Mouse (Mus musculus) thymus, adult 2 months (tissue): Measurements from ENCODE around the gene Rcan2. TPM values are rescaled to one million over a fixed set of nuclear protein-coding genes. Genes with fewer than 3 reads are reported as not detected.
"Not testable (repeated sequence)": the region's sequence is repeated elsewhere in the genome, so short reads cannot be mapped to it uniquely, and the experiment has no call there.

Experiments used
- DNase-seq: peaks from one replicate; pipeline ENCODE4 v3.0.0; 2021
- H3K27ac ChIP-seq: fragments of 200-500 bp; 2 replicates; pipeline ENCODE4 v1.5.1; 2012; ENCODE audit warnings: low read length, control low read depth; ENCODE audit not compliant: control insufficient read depth, insufficient read depth
- H3K27me3 ChIP-seq: fragments of 200-500 bp; 2 replicates; pipeline ENCODE4 v1.6.1; 2012; ENCODE audit warnings: mild to moderate bottlenecking, low read length, moderate library complexity, mixed read lengths; ENCODE audit not compliant: control insufficient read depth, insufficient read depth
- H3K36me3 ChIP-seq: fragments of 200-500 bp; 2 replicates; pipeline ENCODE4 v1.6.1; 2012; ENCODE audit warnings: mild to moderate bottlenecking, low read length, moderate library complexity; ENCODE audit not compliant: control insufficient read depth, insufficient read depth
- H3K4me1 ChIP-seq: fragments of 200-500 bp; replicated peaks from 2 replicates; pipeline ENCODE4 v1.6.1; 2012; ENCODE audit warnings: low read length; ENCODE audit not compliant: control insufficient read depth, insufficient read depth
- H3K4me3 ChIP-seq: fragments of 200-500 bp; 2 replicates; pipeline ENCODE4 v1.5.1; 2012; ENCODE audit warnings: mild to moderate bottlenecking, low read length, control low read depth, moderate library complexity; ENCODE audit not compliant: control insufficient read depth, insufficient read depth
- CTCF ChIP-seq: fragments of 200-500 bp; IDR thresholded peaks from 2 replicates; pipeline ENCODE4 v1.5.1; 2012; ENCODE audit warnings: mild to moderate bottlenecking, control low read depth, low read length, moderate library complexity, borderline replicate concordance; ENCODE audit not compliant: control insufficient read depth, poor library complexity, insufficient read depth; ENCODE audit errors: extremely low read depth
- POLR2A ChIP-seq: fragments of 200-500 bp; IDR thresholded peaks from 2 replicates; pipeline ENCODE4 v1.6.1; 2012; ENCODE audit warnings: mild to moderate bottlenecking, low read length, control low read depth, moderate library complexity; ENCODE audit not compliant: control insufficient read depth, poor library complexity, insufficient read depth; ENCODE audit errors: extremely low read depth
- WGBS: fragments of 180-500 bp; shearing (Covaris S2); methylation state at CpG from one replicate; pipeline ENCODE4 v1.1.7; 2018; 5-methylcytosine and 5-hydroxymethylcytosine counted together
- polyA plus RNA-seq: library from polyadenylated mRNA; depleted of rRNA; stranded (reverse); fragments of >200 nt; gene quantifications from 2 replicates; pipeline ENCODE4 v1.2.3, GENCODE M21; 2012

The Rcan2 gene
- polyA plus RNA-seq, 1 experiment = 6.4 TPM

DNA sequence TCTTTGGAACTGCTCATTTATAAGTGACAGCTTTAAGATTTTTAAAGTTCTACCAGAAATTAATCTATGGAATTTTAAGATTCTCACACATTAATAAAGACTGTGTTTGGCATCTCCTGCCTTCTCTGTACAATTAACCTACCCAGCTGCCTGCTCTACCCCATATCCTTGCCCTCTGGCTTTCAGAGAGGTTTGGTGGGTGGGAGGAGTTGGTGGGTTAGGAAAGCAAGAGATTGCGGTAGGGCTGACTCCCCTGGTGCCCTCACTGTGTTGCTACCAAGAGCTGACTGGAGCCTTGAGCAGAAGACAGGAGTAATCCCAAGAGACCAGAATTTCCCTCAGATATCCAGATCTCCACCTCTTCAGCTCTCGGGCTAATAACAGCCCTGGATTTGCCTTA lies 21.5 kb downstream of the Rcan2 start:
- Histone ChIP-seq H3K27me3 (no peaks in the 10 kb centered on the region), H3K36me3 (no peaks in the 10 kb centered on the region), H3K4me1 (no peaks in the 10 kb centered on the region), H3K4me3 (no peak overlapping the region), H3K27ac (no peak overlapping the region)
- WGBS = 96% methylated on average over 2 of the region's 2 CpGs
- TF ChIP-seq POLR2A = no peak
- no peak for TF ChIP-seq CTCF
- DNase-seq = no peak

GRCm38 (mm10) chr17:43824781-43825410 lies 23.7 kb downstream of the Rcan2 start:
- TF ChIP-seq POLR2A (no peak), CTCF (no peak)
- WGBS = 94% methylated on average over 10 of the region's 10 CpGs

DNA sequence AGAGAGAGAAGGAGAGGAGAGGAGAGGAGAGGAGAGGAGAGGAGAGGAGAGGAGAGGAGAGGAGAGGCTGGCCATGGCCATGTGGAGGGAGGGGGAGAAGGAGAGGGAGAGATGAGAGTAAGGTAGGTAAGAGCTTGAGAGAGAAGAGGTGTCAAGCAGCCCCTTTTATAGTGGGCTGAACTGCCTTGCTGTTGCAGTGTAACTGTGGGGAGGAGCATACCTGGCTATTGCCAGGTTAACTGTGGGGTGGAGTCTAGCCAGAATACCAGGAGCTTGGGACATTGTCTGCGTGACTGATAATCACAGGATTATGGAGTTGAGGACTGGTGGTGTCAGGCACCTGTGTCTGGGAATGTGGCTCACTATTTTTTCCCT lies 24.2 kb downstream of the Rcan2 start:
- 85% methylated on average over 1 of the region's 1 CpGs for WGBS
- not testable (repeated sequence) for H3K27ac ChIP-seq, H3K4me3 ChIP-seq, H3K36me3 ChIP-seq, DNase-seq, H3K4me1 ChIP-seq, H3K27me3 ChIP-seq

More at GRCm38 (mm10) chr17:43824781-43825410, 23.7 kb downstream of the Rcan2 start:
- Histone ChIP-seq H3K4me3 (no peak overlapping the region), H3K27ac (no peak overlapping the region), H3K4me1 (no peaks in the 10 kb centered on the region), H3K27me3 (no peaks in the 10 kb centered on the region), H3K36me3 (no peaks in the 10 kb centered on the region)
- no peak for DNase-seq

DNA sequence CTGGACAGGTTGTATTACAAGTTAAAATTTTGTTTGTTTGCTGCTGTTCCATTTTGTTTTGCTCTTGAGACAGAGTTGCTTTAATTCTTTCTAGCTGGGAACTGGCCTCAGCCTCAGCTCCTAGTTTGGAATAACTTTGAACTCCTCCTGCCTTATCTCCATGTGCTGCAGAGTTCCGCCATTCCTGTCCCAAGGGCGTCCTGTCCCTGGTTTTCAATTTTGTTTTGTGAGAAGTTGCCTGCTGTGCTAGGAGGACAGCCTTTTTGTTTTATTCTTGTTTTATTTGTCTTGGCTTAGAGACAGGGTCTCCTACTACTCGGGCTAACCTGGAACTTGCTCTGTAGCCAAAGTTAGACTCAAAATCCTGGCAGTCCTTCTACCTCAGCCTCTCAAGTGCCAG lies 26.1 kb downstream of the Rcan2 start:
- Histone ChIP-seq H3K36me3 (no peaks in the 10 kb centered on the region), H3K27me3 (no peaks in the 10 kb centered on the region), H3K27ac (no peak overlapping the region), H3K4me3 (no peak overlapping the region), H3K4me1 (no peaks in the 10 kb centered on the region)
- DNase-seq = no peak
- WGBS = 89% methylated on average over 3 of the region's 3 CpGs
- no peak for TF ChIP-seq POLR2A
- no peak for TF ChIP-seq CTCF

GRCm38 (mm10) chr17:43832401-43833124 lies 31.4 kb downstream of the Rcan2 start:
- DNase-seq = no peak
- TF ChIP-seq POLR2A (no peak), CTCF (no peak)
- Histone ChIP-seq H3K4me1 (no peaks in the 10 kb centered on the region), H3K27ac (no peak overlapping the region), H3K36me3 (no peaks in the 10 kb centered on the region), H3K27me3 (no peaks in the 10 kb centered on the region), H3K4me3 (no peak overlapping the region)
- WGBS = 79% methylated on average over 15 of the region's 15 CpGs

DNA sequence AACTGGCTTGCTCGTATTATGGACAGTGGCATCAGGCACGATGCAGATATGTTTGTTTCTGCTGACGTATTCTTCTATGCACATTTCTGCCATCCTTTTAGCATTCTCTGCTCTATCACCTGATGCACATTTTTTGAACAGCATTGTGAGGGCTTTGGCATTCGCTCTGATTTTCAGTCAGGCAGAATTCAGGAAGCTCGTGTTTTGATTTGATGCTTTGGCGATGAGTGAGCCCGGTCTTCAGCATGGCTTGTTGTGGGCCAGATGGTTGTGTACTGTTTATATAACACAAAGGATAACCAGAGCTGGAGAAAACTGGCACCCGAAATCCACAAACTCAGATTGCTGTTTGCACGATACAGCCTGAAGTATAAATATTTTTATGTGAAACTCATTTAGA lies 39.1 kb downstream of the Rcan2 start:
- H3K27me3 ChIP-seq = no peaks in the 10 kb centered on the region
- no peak overlapping the region for H3K4me3 ChIP-seq
- no peaks in the 10 kb centered on the region for H3K36me3 ChIP-seq
- no peak for DNase-seq
- H3K27ac ChIP-seq = no peak overlapping the region
- no peaks in the 10 kb centered on the region for H3K4me1 ChIP-seq
- WGBS = 93% methylated on average over 9 of the region's 9 CpGs
- TF ChIP-seq CTCF (no peak), POLR2A (no peak)

GRCm38 (mm10) chr17:43846714-43847113 lies 45.6 kb downstream of the Rcan2 start:
- TF ChIP-seq CTCF = no peak
- Histone ChIP-seq H3K4me1 (no peaks in the 10 kb centered on the region), H3K27me3 (no peaks in the 10 kb centered on the region), H3K36me3 (no peaks in the 10 kb centered on the region), H3K27ac (no peak overlapping the region), H3K4me3 (no peak overlapping the region)
- DNase-seq = no peak
- WGBS = 74% methylated on average over 2 of the region's 2 CpGs
